Mouse (Mus musculus): ENCODE measurements around the gene Plxnd1.

GRCm38 (mm10) chr6:116031052-116031451, 36.2 kb upstream of the Plxnd1 start:
- TF ChIP-seq GATA1 (IDR thresholded peaks at IDR 0.05; ENCODE audit: low read length) (no peak), TAL1 (IDR thresholded peaks at IDR 0.05; ENCODE audit: low read length) (no peak)
